Mouse (Mus musculus): ENCODE measurements around the gene Gm17324. TPM values are rescaled to one million over a fixed set of nuclear protein-coding genes. Genes with fewer than 3 reads are reported as not detected.

Gene Gm17324
- polyA plus RNA-seq, 1 experiment: not detected

GRCm38 (mm10) chr9:78477021-78477551, 28.5 kb upstream of the Gm17324 start:
- H3K9ac ChIP-seq (ENCODE audit: low read depth, poor library complexity, severe bottlenecking): no peak overlapping the region
- H3K36me3 ChIP-seq (ENCODE audit: control insufficient read depth, insufficient read depth, low read length, poor library complexity, severe bottlenecking): peaks cover 48% of the 10 kb centered on the region
- H3K4me3 ChIP-seq (ENCODE audit: low read depth, low read length): no peak overlapping the region
- no peaks in the 10 kb centered on the region for H3K4me1 ChIP-seq (ENCODE audit: control insufficient read depth, insufficient read depth, low read length)
- no peaks in the 10 kb centered on the region for H3K9me3 ChIP-seq (replicated peaks; ENCODE audit: control insufficient read depth, insufficient read depth, low read length, poor library complexity, severe bottlenecking)
- no peaks in the 10 kb centered on the region for H3K27me3 ChIP-seq (ENCODE audit: control insufficient read depth, insufficient read depth, low read length, poor library complexity, severe bottlenecking)
- H3K27ac ChIP-seq (ENCODE audit: insufficient read depth, low read length): peak overlapping the region; percentile 76; the same call in 1 of the 2 replicates
- TF ChIP-seq CTCF (IDR thresholded peaks at IDR 0.05; ENCODE audit: low read depth, low read length) (no peak), EP300 (IDR thresholded peaks at IDR 0.05; ENCODE audit: insufficient read depth, low read depth, low read length) (no peak), POLR2A (IDR thresholded peaks at IDR 0.05; ENCODE audit: insufficient read depth, low read length) (peak; percentile 12)

GRCm38 (mm10) chr9:78476531-78477020, 28.0 kb upstream of the Gm17324 start:
- peaks cover 48% of the 10 kb centered on the region for H3K36me3 ChIP-seq (ENCODE audit: control insufficient read depth, insufficient read depth, low read length, poor library complexity, severe bottlenecking)
- no peaks in the 10 kb centered on the region for H3K27me3 ChIP-seq (ENCODE audit: control insufficient read depth, insufficient read depth, low read length, poor library complexity, severe bottlenecking)
- H3K9me3 ChIP-seq (replicated peaks; ENCODE audit: control insufficient read depth, insufficient read depth, low read length, poor library complexity, severe bottlenecking): no peaks in the 10 kb centered on the region
- TF ChIP-seq EP300 (IDR thresholded peaks at IDR 0.05; ENCODE audit: insufficient read depth, low read depth, low read length): no peak
- TF ChIP-seq POLR2A (IDR thresholded peaks at IDR 0.05; ENCODE audit: insufficient read depth, low read length): no peak
- no peak for TF ChIP-seq CTCF (IDR thresholded peaks at IDR 0.05; ENCODE audit: low read depth, low read length)
- H3K27ac ChIP-seq (ENCODE audit: insufficient read depth, low read length): peak overlapping the region; percentile 41
- H3K4me3 ChIP-seq (ENCODE audit: low read depth, low read length): no peak overlapping the region
- H3K4me1 ChIP-seq (ENCODE audit: control insufficient read depth, insufficient read depth, low read length): no peaks in the 10 kb centered on the region
- H3K9ac ChIP-seq (ENCODE audit: low read depth, poor library complexity, severe bottlenecking): no peak overlapping the region

- no peak overlapping the region for H3K27ac ChIP-seq (ENCODE audit: insufficient read depth, low read length)
- H3K4me1 ChIP-seq (ENCODE audit: control insufficient read depth, insufficient read depth, low read length): no peaks in the 10 kb centered on the region
- TF ChIP-seq POLR2A (IDR thresholded peaks at IDR 0.05; ENCODE audit: insufficient read depth, low read length) (no peak), CTCF (IDR thresholded peaks at IDR 0.05; ENCODE audit: low read depth, low read length) (no peak)
- no peak overlapping the region for H3K4me3 ChIP-seq (ENCODE audit: low read depth, low read length)
- no peaks in the 10 kb centered on the region for H3K27me3 ChIP-seq (ENCODE audit: control insufficient read depth, insufficient read depth, low read length, poor library complexity, severe bottlenecking)
- no peak overlapping the region for H3K9ac ChIP-seq (ENCODE audit: low read depth, poor library complexity, severe bottlenecking)
- no peaks in the 10 kb centered on the region for H3K9me3 ChIP-seq (replicated peaks; ENCODE audit: control insufficient read depth, insufficient read depth, low read length, poor library complexity, severe bottlenecking)
- H3K36me3 ChIP-seq (ENCODE audit: control insufficient read depth, insufficient read depth, low read length, poor library complexity, severe bottlenecking): peaks cover 44% of the 10 kb centered on the region
Measured at GRCm38 (mm10) chr9:78475873-78476272, 27.3 kb upstream of the Gm17324 start.

- H3K36me3 ChIP-seq (ENCODE audit: control insufficient read depth, insufficient read depth, low read length, poor library complexity, severe bottlenecking): peaks cover 44% of the 10 kb centered on the region
- H3K9me3 ChIP-seq (replicated peaks; ENCODE audit: control insufficient read depth, insufficient read depth, low read length, poor library complexity, severe bottlenecking): no peaks in the 10 kb centered on the region
- H3K27ac ChIP-seq (ENCODE audit: insufficient read depth, low read length): no peak overlapping the region
- no peak overlapping the region for H3K4me3 ChIP-seq (ENCODE audit: low read depth, low read length)
- H3K4me1 ChIP-seq (ENCODE audit: control insufficient read depth, insufficient read depth, low read length): no peaks in the 10 kb centered on the region
- no peak overlapping the region for H3K9ac ChIP-seq (ENCODE audit: low read depth, poor library complexity, severe bottlenecking)
- no peak for TF ChIP-seq POLR2A (IDR thresholded peaks at IDR 0.05; ENCODE audit: insufficient read depth, low read length)
- TF ChIP-seq EP300 (IDR thresholded peaks at IDR 0.05; ENCODE audit: insufficient read depth, low read depth, low read length): no peak
- TF ChIP-seq CTCF (IDR thresholded peaks at IDR 0.05; ENCODE audit: low read depth, low read length): no peak
- no peaks in the 10 kb centered on the region for H3K27me3 ChIP-seq (ENCODE audit: control insufficient read depth, insufficient read depth, low read length, poor library complexity, severe bottlenecking)
Measured at GRCm38 (mm10) chr9:78475383-78475780, 26.8 kb upstream of the Gm17324 start.

- Histone ChIP-seq H3K36me3 (ENCODE audit: control insufficient read depth, insufficient read depth, low read length, poor library complexity, severe bottlenecking) (peaks cover 42% of the 10 kb centered on the region), H3K4me1 (ENCODE audit: control insufficient read depth, insufficient read depth, low read length) (no peaks in the 10 kb centered on the region)
- TF ChIP-seq EP300 (IDR thresholded peaks at IDR 0.05; ENCODE audit: insufficient read depth, low read depth, low read length) (no peak), POLR2A (IDR thresholded peaks at IDR 0.05; ENCODE audit: insufficient read depth, low read length) (no peak), CTCF (IDR thresholded peaks at IDR 0.05; ENCODE audit: low read depth, low read length) (no peak)
Measured at GRCm38 (mm10) chr9:78474771-78475382, 26.3 kb upstream of the Gm17324 start.

GRCm38 (mm10) chr9:78474270-78474669, 25.7 kb upstream of the Gm17324 start:
- Histone ChIP-seq H3K36me3 (ENCODE audit: control insufficient read depth, insufficient read depth, low read length, poor library complexity, severe bottlenecking) (peaks cover 36% of the 10 kb centered on the region), H3K27me3 (ENCODE audit: control insufficient read depth, insufficient read depth, low read length, poor library complexity, severe bottlenecking) (no peaks in the 10 kb centered on the region), H3K9ac (ENCODE audit: low read depth, poor library complexity, severe bottlenecking) (no peak overlapping the region), H3K4me1 (ENCODE audit: control insufficient read depth, insufficient read depth, low read length) (no peaks in the 10 kb centered on the region), H3K27ac (ENCODE audit: insufficient read depth, low read length) (no peak overlapping the region), H3K4me3 (ENCODE audit: low read depth, low read length) (no peak overlapping the region), H3K9me3 (replicated peaks; ENCODE audit: control insufficient read depth, insufficient read depth, low read length, poor library complexity, severe bottlenecking) (no peaks in the 10 kb centered on the region)
- TF ChIP-seq EP300 (IDR thresholded peaks at IDR 0.05; ENCODE audit: insufficient read depth, low read depth, low read length) (no peak), CTCF (IDR thresholded peaks at IDR 0.05; ENCODE audit: low read depth, low read length) (no peak), POLR2A (IDR thresholded peaks at IDR 0.05; ENCODE audit: insufficient read depth, low read length) (no peak)

More at GRCm38 (mm10) chr9:78474771-78475382, 26.3 kb upstream of the Gm17324 start:
- Histone ChIP-seq H3K27me3 (ENCODE audit: control insufficient read depth, insufficient read depth, low read length, poor library complexity, severe bottlenecking) (no peaks in the 10 kb centered on the region), H3K9ac (ENCODE audit: low read depth, poor library complexity, severe bottlenecking) (no peak overlapping the region), H3K9me3 (replicated peaks; ENCODE audit: control insufficient read depth, insufficient read depth, low read length, poor library complexity, severe bottlenecking) (no peaks in the 10 kb centered on the region), H3K4me3 (ENCODE audit: low read depth, low read length) (no peak overlapping the region), H3K27ac (ENCODE audit: insufficient read depth, low read length) (no peak overlapping the region)
